Mouse (Mus musculus) cortical plate, adult 2 months (tissue): ENCODE results near the gene Clic4.

Experiments
- CTCF ChIP-seq: fragments of 200-500 bp; IDR thresholded peaks from 2 replicates; pipeline ENCODE4 v1.5.1; 2011; ENCODE audit warnings: mild to moderate bottlenecking, control low read depth, low read length; ENCODE audit not compliant: insufficient read depth; ENCODE audit errors: extremely low read depth
- POLR2A ChIP-seq: fragments of 200-500 bp; IDR thresholded peaks from 2 replicates; pipeline ENCODE4 v1.6.1; 2011; ENCODE audit warnings: mild to moderate bottlenecking, low read length, control low read depth; ENCODE audit not compliant: insufficient read depth; ENCODE audit errors: extremely low read depth

- TF ChIP-seq POLR2A = no peak
- TF ChIP-seq CTCF = no peak
Observed at GRCm38 (mm10) chr4:135293813-135294212, 21.2 kb upstream of the Clic4 start.
